Mouse (Mus musculus) R1 (cell line): ENCODE data around the gene Pard3b.

ENCODE experiments used
- DNase-seq: peaks from one replicate; pipeline ENCODE4 v3.0.0-alpha.2; 2018; ENCODE audit warnings: low read depth, low spot score

Gene Pard3b

DNA sequence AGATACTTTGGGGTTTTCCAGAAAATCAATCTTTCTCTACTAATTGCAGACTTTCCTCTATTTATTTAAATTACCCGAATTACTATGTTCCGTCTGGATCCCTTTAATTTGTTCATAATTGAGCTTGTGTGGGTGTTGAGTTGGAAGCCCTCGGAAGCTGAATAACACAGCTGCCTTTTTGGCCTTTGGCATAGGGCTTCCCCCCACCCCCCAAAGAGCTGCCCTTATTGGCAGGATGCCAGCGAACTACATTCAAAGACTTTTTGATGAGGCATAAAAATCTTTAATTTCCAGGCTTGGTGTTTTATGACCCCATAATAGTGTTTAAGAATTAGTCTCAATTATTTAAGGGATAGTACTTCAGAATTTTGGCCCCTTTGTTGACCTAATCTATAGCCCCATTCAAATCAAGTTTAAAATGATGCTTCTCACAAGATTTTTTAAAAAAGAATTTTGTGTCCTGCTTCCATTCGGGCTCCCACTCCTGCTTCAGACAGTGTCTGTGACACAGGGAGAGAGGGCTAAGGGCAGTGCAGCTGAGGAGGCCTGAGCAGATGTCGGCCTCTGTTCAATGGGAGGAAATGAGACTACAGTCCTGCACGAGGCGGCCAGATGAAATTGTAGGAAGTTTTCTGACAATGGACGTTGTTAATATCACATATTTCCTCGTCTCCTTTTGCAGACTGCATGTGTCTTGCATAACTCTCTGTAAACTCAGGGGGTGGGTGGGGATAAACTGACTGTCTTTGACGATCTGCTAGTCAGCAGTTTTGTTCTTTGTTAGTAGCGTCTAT lies 605.8 kb downstream of the Pard3b start:
- no peak for DNase-seq

- no peak for DNase-seq
These were observed 613.8 kb downstream of the Pard3b start for GRCm38 (mm10) chr1:62252432-62252831.

GRCm38 (mm10) chr1:62254316-62254715 lies 615.7 kb downstream of the Pard3b start:
- no peak for DNase-seq

GRCm38 (mm10) chr1:62254888-62255287 lies 616.3 kb downstream of the Pard3b start:
- no peak for DNase-seq

GRCm38 (mm10) chr1:62276466-62276865 lies 637.8 kb downstream of the Pard3b start:
- DNase-seq: no peak

- no peak for DNase-seq
These were observed 640.0 kb downstream of the Pard3b start for GRCm38 (mm10) chr1:62278586-62278985.

DNA sequence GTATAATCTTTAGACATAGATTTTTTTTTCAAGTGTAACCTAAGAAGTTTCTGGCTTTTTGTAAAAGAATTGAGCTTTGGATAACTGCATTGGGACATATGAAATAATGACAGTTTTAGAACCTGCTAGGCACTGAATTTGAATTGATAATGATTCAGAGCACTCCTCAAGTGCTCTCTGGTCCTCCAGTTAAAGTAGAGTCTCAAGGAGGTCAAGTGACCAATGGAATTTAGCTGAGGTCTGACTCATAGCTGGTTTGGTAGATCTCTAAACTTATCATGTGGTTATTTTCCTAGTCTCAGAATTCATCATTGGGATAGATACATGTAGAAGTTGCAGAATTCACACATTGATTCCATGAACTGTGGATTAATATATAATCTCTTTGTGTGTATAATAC lies 642.0 kb downstream of the Pard3b start:
- no peak for DNase-seq

- DNase-seq: no peak
These were observed 644.2 kb downstream of the Pard3b start for GRCm38 (mm10) chr1:62282835-62283234.

DNA sequence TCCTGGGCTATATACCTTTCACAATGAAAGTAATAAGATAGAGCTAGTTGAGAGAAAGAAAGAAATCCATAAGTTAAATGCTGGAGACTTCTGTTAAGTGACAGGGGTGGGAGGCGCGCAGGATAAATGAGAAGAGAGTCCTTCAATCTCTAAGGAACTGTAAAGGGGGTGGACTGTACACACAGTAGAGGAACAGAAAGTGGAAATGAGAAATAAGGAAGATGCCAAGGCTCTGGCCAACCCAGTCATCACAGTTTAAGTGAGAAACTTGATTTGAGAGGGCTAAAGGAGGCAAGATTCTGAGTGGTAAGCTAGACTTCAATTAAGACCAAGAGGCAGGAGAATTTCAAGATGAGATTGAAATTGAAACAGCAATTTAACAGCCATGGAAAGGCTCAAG lies 645.0 kb downstream of the Pard3b start:
- DNase-seq: no peak

DNA sequence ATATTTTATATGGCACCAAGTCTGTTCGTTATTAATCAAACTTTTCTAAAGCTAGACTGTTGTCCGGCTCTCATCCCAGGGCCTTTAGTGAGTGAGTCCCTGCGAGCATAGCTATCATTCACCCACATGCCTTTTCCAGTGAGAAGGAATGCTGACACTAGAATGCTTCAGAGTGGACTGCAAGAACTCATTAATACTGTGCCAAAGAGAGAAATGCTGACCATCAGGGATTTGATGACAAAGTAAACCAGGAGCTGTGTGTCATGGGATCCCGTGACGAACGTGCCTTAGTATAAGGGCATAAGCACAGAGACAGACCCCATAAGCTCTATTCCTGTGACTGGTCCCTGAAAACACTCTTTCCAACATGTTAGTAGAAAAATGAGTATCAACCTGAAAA lies 670.8 kb downstream of the Pard3b start:
- no peak for DNase-seq

GRCm38 (mm10) chr1:62325237-62325636 lies 686.6 kb downstream of the Pard3b start:
- DNase-seq: peak; percentile 16

- DNase-seq: no peak
These were observed 689.1 kb downstream of the Pard3b start for GRCm38 (mm10) chr1:62327743-62328142.

GRCm38 (mm10) chr1:62328808-62329207 lies 690.2 kb downstream of the Pard3b start:
- DNase-seq: no peak

GRCm38 (mm10) chr1:62333016-62333415 lies 694.4 kb downstream of the Pard3b start:
- no peak for DNase-seq

DNA sequence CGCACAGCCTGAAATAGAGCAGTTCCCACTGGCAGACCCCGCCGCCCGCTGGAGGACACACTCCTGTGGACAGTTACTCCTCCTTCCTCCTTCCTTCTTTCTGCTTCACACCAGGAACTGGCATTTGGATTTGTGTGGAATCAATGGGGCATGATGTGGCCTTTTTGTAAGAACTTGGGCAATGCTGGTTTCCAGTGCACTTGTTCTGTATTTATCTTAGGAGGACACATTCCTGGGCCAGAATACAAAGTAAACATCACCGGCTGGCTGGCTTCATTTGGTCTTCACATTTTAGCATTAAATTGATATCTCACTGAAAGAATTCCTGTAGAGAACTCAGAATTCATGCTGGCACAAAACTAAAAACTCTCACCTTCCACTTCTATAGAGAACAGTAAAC lies 695.6 kb downstream of the Pard3b start:
- no peak for DNase-seq

GRCm38 (mm10) chr1:62340261-62340660 lies 701.6 kb downstream of the Pard3b start:
- no peak for DNase-seq

DNA sequence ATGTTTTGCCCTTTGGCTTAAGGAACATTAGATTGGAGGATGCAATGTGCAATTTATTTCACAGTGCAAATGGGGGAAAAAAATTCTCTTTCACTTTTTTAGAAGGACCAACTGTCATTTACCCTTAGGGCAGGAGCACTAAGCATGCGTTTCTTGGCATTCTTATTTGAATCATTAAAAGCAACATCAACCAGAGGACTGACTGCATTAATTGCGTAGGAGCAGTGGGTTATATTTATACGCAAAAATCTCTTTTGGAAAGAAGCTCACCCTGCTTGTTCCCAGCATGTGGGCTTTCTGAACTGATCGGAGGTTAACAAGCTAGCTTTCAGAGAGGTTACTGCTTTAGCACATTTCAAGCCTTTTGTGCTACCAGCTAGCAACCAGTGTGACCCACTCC lies 705.7 kb downstream of the Pard3b start:
- DNase-seq: no peak

DNA sequence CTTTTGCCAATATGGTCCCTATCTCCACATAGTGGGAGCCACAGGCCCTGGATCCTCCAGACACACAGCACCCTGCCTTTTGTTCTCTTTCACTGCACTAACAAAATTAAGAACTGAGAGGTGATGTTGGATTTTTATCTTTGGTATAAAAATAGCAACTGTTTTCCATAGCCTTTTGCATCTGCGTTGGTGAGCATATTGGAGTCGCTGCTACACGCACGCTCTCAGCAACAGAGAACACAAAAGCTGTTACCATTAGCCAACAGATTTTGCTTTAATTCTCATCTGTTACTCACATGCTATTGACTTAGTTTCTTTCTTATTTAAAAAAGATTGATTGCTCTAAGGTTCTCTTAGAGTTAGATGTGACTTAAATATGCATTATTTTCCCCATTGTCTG lies 709.7 kb downstream of the Pard3b start:
- no peak for DNase-seq

GRCm38 (mm10) chr1:62355496-62355895 lies 716.9 kb downstream of the Pard3b start:
- no peak for DNase-seq

- DNase-seq: no peak
These were observed 735.9 kb downstream of the Pard3b start for GRCm38 (mm10) chr1:62374427-62375050.

DNA sequence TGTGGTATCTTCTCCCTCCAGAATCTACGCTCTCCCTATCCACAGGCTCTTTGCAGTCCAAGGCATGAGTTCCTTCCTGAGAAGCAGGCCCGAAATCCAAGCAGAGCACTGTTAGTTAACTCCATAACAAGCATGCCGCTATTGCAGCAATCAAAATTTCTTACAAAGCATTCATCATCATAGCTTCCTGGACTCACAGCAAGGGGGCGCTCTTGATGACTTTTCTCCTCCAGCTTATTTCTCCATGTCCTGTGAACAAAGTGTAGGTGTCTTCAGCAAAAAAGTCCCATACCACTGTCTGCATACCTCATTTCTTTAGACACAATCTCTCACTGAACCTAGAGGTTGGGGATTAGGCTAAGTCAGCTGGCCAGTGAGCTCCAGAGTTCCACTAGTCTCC lies 739.7 kb downstream of the Pard3b start:
- DNase-seq: peak; percentile 61

DNA sequence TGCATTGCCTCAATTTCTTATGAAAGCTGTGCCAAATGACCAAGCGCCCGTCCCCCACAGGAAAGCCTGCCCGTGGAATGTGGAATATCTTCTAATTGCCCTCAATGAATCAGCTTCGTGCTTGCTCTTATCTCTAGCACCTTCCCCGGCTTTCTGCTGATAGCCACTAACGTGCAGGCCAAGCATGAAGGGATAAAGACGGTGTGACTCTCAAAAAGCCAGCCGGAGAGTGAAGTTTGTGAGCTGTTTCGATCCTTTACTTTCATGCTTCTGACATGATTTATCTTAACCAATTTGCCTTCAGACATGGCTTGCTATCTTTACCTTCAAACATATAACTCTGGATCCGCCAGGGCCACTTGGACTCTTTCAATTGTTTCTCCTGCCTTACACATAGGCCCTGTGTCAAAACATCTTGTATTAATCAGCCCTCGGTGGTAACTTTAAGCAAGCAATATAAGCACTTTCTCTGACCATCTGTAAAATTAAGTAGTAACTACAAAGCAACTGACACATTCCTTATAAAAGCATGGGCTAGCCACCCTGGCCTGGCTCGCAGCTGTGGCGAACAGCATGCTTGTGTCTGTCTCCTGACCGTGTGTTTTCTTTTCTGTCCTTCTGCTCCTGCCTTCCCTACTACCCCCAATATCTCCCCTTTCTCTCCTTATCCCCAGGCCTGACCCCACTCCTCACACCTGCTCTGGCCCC lies 744.3 kb downstream of the Pard3b start:
- no peak for DNase-seq

DNA sequence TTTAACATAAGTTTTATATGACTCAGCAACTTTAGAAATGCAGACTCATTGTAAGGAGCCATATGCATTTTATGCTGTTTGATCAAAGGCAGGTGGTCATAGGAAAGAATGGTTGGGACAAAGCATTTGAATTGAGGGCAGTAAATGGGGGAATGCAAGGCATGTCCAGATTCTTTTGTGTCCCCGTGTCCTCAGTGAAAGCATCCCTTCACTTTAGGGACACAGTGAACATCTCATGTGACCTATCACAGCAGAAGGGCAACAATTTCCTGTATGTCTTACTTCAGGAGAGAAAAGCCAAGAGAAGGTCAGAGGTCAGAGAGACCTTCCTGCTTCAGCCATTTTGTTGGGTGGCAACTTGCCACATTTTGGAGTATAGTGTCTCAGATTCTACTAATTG lies 745.6 kb downstream of the Pard3b start:
- peak; percentile 29 for DNase-seq
